Mouse (Mus musculus) adrenal gland (tissue): Measurements from ENCODE around the gene Tyk2.

Experiments used
- intact Hi-C: fragments of 180-260 bp; cut with DNase I; formaldehyde crosslinking; loops from one replicate; pipeline ENCODE4 v1.15.1; 2025
- long read RNA-seq, 2 experiments: library from polyadenylated mRNA; unstranded; transcript quantifications; one replicate each; pipeline ENCODE4 v2.0.0; 2020; ENCODE audit warnings: borderline replicate concordance in 1 of 2; ENCODE audit not compliant: insufficient replicate concordance in 1 of 2

Tyk2 gene
- long read RNA-seq, experiment 1, full-length matches to known transcripts, result 4 of 7 reads
- long read RNA-seq, experiment 1, partial matches to known transcripts, result 2 of 7 reads
- long read RNA-seq, experiment 1, other reads (novel, unspliced or antisense), result 1 of 7 reads
- long read RNA-seq, experiment 2, partial matches to known transcripts, result 4 of 7 reads
- long read RNA-seq, experiment 2, other reads (novel, unspliced or antisense), result 0 of 7 reads

- intact Hi-C loops, result no loop called here
Measured at GRCm38 (mm10) chr9:21131059-21131956, at the start of gene Tyk2. TSS of gene Tyk2 (minus strand) at chr9:21131243.

- intact Hi-C loops, result no loop called here
Measured at GRCm38 (mm10) chr9:21180841-21181240, 49.8 kb upstream of the Tyk2 start.

- intact Hi-C loops, result no loop called here
Measured at GRCm38 (mm10) chr9:21180402-21180801, 49.4 kb upstream of the Tyk2 start.

GRCm38 (mm10) chr9:21172364-21172763, 41.3 kb upstream of the Tyk2 start:
- intact Hi-C loops, result no loop called here

GRCm38 (mm10) chr9:21169157-21169556, 38.1 kb upstream of the Tyk2 start:
- intact Hi-C loops, result no loop called here

GRCm38 (mm10) chr9:21168161-21169123, 37.4 kb upstream of the Tyk2 start:
- intact Hi-C loops, result no loop called here

GRCm38 (mm10) chr9:21167140-21168097, 36.4 kb upstream of the Tyk2 start:
- intact Hi-C loops, result no loop called here

GRCm38 (mm10) chr9:21166516-21166915, 35.5 kb upstream of the Tyk2 start:
- intact Hi-C loops, result no loop called here

- intact Hi-C loops, result no loop called here
Measured at GRCm38 (mm10) chr9:21165952-21166451, 35.0 kb upstream of the Tyk2 start.

- intact Hi-C loops, result no loop called here
Measured at GRCm38 (mm10) chr9:21165041-21165951, 34.3 kb upstream of the Tyk2 start, which contains the start of gene Pde4a. TSS of gene Pde4a (plus strand) at chr9:21165714.

GRCm38 (mm10) chr9:21164072-21164471, 33.0 kb upstream of the Tyk2 start:
- intact Hi-C loops, result no loop called here

- intact Hi-C loops, result no loop called here
Measured at GRCm38 (mm10) chr9:21163086-21164050, 32.3 kb upstream of the Tyk2 start.

GRCm38 (mm10) chr9:21161209-21161909, 30.3 kb upstream of the Tyk2 start:
- intact Hi-C loops, result no loop called here

- intact Hi-C loops, result no loop called here
Measured at GRCm38 (mm10) chr9:21154787-21155186, 23.7 kb upstream of the Tyk2 start.

GRCm38 (mm10) chr9:21153833-21154232, 22.8 kb upstream of the Tyk2 start:
- intact Hi-C loops, result no loop called here

GRCm38 (mm10) chr9:21153331-21153730, 22.3 kb upstream of the Tyk2 start:
- intact Hi-C loops, result no loop called here

- intact Hi-C loops, result no loop called here
Measured at GRCm38 (mm10) chr9:21152715-21153114, 21.7 kb upstream of the Tyk2 start.
